Mouse (Mus musculus) activated CD4-positive, CD25-positive, alpha-beta regulatory T cell, adult 4 months (primary cell): ENCODE measurements around the gene Wdr59. TPM values are rescaled to one million over a fixed set of nuclear protein-coding genes. Genes with fewer than 3 reads are reported as not detected.
A peak's percentile ranks its signal among the peaks of the same experiment; 100 is the strongest.

Experiments used
- ATAC-seq: one replicate; pipeline ENCODE4 v1.8.0; 2017
- polyA plus RNA-seq, 2 experiments: library from polyadenylated mRNA; unstranded; fragments of 100-300 nt; shearing (Covaris generic); gene quantifications; one replicate each; pipeline ENCODE4 v1.2.1; 2017

Wdr59 gene
- 1 to 10 TPM; 4.2 to 4.5 TPM for polyA plus RNA-seq

DNA sequence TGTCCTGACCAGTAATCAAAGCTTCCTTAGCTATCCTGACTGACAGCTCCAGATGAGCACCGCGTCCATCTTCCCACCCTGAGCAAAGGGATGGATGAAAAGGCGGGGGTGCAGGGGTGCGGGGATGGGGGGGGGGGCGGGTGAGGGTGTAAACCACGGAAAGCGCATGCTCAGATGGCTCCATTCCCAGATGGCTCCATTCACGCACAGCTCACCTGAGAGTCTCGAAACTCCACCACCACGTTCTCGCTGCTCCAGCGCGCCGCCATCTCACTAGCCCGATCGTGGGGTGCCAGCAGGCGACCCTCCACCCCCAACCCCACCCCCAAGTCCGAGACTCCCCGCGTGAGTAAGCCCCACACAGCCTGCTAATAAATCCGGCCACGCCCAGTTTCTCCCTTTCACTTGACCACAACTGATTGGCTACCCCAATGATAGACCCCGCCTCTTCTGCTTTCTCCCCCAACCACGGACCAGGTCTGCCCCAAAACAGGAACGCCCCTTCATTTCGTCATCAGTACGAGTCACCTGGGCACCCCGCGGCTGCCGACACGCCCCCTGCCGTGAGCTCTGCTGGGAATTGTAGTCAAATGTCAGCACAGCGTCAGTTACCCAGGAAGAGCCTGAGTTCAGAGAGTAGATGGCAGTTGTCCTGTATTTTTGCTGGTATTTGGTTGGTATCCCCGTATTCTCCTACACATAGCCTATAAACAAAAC is at the start of gene Wdr59:
Wdr59 (minus strand) TSS at position 380 of the 717 bp plus-strand sequence.
- ATAC-seq: peak; percentile 99

DNA sequence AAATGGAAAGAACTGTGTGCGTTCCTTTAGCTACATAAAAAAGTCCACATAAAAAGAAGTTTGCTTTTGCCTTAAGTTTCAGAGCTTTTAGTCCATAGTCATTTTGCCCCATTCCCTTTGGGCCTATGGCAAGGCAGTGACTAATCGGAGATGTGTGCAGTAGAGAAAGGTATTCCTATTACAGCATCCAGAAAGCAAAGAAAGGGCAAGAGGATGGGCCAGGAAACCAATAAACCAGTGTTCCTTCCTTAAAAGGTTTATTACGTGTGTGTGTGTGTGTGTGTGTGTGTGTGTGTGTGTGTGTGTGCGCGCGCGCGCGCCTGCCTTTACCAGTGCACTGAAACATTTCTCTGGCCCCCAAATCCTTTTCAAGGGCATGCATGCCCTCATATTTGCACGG is 49.8 kb upstream of the Wdr59 start:
- ATAC-seq: no peak

DNA sequence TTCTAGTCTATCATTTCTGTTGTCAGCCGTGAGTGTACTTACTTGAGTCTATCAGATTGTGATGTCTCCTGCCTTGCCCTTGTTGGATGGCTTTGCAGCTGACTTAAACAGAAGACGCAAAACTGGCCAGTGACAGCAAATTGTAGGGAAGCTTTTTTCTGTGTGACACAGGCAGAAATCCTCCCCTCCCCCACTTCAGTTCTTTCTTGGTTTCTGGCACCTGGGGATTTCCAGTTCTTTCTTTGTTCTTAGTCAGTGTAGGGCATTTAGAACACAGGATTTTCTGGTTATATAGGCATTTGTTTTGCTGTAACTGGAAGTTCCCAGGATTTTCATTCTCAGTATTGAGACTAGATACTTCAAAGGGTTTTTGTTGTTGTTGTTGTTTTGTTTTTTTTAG is 48.5 kb upstream of the Wdr59 start:
- ATAC-seq: peak; percentile 18

DNA sequence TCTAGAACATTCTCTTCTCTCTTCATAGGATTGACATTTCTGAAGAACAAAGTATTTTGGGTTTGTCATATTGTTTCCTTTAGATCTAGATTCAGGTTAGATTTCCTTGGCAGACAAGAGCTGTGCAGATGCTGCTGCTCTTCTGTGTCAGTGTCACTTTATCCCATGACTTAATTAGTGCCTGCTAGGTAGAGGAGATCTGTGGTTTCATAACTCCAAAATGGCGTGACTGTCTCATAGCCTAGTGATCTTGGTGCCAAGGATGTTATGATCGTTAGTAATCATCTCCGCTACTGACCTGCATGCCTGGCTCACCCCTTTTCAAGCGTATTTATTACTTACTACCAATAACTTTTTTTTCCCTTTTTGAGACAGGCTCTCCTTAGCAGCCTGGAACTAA is 48.0 kb upstream of the Wdr59 start:
- ATAC-seq: no peak

DNA sequence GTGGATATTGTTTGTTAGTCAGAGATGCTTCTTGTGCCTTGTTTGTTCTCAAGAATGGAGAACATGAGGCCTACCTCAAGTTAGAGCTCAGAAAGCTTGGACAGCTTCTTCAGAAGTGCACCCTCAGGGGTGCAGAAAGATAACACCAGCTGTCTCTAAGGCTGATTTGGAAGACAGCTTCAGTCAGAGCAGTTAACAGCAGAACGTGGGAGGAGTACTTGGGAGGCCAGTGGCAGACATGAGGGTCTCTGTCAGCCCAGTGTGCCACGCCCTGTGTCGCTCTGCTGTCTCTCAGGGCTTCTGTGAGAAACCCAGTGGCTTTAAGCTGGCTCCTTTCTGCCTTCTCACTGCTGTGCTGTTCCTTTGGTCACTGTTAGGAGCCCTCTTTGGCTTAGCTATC is 46.1 kb upstream of the Wdr59 start:
- no peak for ATAC-seq

DNA sequence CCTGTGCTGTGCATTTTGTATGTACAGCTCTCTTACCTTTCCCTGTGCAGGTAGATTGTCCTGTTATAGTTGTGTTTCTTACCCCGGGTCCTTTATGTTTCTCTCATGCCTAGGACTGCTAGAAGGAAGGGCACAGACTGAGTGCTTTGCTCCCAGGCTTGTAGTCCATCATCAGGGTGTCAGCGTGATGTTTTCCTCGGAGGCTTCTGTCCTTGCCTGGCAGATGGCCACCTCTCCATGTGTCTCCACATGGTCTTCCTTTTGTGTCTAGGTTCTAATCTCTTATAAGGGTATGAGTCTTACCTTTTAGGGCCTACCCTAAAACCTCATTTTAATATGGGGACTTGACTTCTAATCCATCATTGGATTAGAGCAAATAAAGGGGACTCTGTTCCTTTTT is 45.7 kb upstream of the Wdr59 start:
- no peak for ATAC-seq

DNA sequence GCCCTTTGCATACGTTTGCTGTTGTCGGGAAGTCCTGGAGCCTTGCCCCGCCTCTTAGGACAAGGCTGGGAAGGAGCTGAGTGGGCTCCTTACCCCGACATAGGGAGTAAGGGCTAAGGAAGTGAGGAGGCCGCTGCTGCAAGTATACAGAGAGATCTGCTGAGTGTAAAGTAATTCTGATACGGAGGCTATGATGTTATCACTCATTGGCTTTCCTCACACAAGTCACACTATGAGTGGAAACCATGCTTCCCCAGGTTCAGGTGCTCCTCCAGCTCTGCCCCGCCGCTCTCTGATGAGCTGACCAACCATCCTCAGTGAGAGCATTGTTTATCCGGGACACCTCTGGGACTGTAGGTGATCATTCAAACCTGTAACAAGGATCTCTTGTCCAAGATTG is 44.4 kb upstream of the Wdr59 start:
- ATAC-seq: peak; percentile 30

DNA sequence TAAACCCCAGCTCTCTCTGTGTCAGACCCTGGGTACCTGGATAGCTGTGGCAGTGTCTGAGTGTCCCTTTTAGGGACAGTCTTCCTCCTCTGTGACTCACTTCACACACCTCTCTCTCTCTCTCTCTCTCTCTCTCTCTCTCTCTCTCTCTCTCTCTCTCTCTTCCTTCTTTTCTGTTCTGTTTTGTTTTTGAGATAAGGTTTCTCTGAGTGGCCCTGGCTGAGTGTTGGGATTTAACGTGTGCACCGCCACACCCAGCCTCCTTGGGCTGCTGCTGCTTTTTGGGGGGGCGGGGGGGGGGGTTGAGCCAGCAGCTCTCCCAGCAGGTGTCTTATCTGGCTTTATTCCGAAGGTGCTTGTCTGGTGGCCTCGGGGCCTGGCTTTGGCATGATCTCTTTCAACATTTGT is 43.9 kb upstream of the Wdr59 start:
- ATAC-seq: no peak

DNA sequence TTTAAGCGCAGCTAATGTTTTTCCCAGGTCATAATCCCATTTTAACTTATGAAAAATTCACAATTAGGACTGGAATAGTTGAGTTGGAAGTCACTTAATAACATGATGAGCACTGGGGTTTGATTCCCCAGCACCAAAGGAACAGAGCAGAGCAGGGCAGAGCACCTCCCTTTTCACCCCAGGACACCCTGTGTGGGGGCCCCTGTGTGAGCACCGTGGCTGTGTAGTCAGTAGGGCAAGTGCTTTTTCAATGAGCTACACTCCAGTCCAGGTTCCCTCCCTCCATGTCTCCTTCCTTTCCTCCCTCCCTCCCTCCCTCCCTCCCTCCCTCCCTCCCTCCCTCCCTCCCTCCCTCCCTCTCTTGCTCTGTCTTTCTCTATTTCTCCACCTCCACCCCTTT is 42.2 kb upstream of the Wdr59 start:
- ATAC-seq: peak; percentile 16

DNA sequence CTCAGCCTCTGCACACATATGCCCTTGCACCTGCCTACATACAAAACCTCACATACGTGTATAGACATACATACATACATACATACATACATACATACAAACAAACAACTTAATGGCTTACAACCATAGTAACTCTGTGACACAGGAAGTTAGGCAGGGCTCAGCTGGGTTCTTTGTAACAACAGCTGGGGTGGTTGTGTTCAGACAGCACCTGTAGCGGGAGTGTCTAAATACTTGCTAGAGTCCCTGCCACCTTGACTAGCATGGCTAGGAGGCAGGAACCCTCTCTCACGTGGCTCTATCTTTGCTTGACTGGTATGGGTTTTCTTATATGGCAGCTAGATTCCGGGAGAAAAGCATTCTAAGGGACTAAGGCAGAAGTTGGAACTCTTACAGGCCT is 41.8 kb upstream of the Wdr59 start:
- ATAC-seq: peak; percentile 67

DNA sequence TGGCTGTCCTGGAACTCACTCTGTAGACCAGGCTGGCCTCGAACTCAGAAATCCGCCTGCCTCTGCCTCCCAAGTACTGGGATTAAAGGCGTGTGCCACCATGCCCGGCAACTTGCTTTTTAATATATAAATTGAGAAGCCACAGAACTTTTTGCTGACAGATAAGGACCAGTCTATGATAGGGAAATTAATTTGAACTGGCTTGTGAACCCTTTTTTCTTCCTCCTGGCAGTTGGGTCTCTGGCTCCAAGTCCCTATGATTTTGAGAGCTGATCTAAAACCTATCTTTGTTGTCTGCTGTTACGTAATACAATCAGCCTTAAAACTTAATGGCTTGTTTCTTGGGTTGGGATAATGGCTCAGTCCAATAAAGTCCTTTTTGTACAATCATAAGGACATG is 41.2 kb upstream of the Wdr59 start:
- no peak for ATAC-seq

DNA sequence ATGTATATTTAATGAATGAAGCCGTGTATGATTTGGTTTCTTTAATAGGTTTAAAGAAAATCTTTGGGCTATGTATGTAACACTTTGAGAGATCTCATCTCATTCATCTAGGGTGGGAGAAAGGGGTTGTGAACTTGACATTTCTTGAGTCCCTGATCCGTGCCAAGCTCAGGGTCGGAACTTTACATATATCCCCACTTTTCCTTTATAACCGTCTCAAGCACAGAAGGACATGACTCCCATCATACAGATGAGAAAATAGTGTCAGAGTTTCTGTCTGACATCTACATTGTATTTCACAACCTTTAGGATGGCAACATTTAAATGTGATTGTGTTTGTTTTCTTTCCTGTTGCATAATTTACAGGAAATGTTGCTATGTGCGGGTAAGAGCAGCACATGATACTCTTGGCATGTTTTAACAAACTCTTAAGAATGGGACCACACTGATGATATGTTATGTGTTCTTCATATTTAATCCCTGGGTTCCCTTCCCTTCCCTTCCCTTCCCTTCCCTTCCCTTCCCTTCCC is 40.4 kb upstream of the Wdr59 start:
- no peak for ATAC-seq

DNA sequence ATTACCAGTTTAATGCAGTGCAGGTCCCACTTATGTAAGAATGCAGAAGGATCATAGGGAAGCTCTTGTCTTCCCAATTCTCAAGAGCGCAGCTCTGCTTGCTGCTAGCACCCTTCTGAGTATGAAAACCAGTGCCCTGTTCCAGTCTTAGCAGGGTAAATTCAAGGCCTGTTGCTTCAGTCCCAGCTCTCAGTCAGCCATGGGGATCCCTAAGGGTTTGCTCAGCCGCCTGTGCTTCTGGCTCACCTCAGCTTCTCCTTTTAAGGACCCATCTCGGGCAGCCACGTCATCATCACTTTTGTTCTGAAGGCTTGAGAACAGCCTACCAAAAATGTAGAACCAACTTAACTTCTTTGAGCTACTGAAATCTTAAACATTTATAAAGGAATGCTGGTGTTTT is 39.9 kb upstream of the Wdr59 start:
- ATAC-seq: no peak

DNA sequence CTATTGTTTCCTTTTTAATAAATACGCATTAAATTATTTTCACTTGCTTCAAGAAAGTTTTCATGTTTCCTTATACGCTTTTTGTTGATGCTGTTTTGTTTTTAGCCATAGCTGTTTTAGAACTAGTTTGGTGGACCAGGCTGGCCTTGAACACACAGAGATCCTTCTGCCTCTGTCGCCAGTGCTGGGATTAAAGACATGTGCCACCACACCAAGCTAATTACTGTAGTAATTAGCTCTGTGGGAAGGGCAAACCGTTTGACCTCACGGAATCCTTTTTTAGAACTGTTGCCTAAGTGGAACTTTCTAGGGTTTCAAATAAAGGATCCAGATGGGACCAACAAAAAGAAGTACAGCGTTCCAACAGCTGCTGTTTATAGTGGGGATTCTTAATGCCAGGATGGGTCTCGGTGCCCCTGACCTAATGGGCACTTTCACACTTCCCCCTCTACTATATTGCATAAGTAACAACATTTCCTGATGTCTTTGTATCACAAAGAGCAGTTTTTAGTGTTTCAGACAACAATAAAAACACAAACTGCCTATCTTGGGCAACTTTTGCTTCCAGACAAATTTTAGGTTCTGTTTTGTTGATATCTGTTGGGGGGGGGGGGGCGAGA is 29.7 kb upstream of the Wdr59 start:
- no peak for ATAC-seq

DNA sequence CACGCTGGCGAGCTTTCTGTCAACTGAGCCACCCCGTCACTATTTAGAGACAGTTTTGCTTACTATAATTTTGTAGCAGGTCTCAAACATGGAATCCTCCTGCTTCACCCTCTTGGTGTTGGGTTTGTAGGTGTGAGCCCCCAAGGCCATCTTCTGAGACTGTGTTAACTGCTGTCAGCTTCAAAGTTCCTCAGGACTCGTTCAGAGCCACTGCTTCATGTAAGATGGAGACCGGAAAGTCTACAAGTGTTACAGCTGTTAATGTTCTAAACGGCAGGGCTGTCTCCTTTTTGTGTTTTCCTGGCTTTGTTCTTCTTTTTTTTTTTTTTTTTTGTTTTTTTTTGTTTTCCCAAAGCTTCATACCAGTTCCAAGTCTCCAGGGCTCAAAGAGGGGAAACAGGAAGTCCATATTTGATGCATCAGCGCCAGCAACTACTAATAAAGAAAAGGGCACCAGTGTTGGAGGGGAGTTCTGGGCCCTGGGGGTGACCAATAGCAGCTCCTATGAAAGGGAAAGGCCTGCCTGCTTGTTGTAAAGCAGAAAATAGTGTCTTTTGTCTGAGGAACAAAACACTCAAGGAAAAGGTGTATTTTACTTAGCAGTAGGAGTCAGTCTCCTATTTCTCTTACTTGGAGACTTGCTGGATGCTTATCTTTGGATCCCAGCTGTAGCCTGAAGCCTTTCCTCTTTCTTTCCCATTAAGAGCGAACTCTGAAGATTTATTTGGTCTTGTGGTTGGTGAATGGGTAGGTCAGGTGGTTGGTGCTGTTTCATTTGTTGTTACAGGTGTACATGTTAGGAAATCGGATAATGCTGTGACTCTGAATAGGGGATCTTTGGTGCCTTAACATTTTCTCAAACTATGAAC is 28.3 kb upstream of the Wdr59 start:
- peak; percentile 27 for ATAC-seq

DNA sequence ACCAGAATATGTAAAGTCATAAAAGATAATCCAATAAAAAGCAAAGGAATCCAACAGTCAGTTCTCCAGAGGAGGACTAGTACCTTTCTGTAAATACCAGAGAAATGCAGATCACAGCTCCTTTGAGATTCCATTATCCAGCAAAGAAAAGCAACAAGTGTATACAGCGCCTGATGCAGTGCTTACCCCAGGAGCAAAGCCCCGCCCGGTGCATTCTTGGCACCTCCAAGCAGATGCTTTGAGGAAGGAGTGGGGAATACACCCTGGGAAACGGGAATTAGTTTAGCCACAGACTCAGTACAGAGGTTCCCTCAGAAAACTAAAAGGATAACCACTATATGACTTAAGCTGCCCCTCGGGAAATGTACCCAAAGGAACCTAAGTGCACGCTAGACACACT is 26.3 kb upstream of the Wdr59 start:
- no peak for ATAC-seq

DNA sequence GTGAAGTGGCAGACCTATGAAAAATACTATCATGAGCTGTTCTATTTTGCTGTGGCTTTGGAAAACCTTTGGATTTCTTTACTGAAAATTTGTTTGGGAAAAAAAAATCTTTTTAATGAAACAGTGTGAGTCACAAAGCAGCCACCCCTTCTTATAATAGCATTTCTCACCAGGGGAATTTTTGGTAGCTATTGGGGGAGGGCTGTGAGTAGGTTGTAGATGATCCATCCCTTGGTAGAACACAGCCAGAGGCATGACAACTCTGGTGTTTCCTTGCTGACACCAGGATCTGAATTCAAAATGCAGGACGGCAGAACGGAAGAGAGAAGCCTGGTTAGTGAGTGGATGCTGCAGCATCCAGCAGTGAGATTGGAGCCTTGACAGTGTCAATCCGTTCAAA is 25.3 kb upstream of the Wdr59 start:
- ATAC-seq: no peak

DNA sequence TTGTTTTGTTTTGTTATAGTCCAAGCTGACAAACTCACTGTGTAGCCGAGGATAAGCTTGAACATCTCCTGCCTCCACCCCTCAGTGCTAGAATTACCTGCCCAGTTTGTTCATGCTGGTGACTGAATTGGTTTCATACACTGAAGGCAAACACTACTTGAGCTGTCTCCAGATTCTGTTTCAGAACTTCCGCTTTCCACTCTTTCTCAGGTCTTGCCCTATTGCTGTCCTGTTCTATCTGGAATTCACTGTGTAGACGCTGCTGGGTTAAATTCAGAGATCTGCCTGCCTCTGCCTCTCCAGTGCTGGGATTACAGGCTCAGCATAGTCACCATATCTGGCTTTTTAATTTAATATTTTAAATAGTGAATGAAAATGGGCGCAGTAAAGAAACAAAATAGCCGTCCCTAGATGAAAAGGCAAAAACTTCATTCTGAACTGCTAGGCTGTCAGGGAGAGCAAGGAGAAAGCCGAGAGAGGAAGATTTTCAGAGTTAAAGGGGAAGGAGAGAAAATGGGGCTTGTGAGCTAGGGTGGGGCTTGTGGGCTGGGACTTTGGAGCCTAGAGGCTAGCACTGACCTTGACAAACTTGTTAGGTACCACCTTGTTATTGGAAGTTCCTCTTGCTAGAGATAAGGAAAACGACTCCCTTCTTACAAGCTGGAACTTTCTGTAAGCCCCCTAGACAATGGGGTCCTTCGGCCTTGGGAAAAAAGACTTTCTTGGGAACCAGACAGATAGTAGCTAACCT is 23.7 kb upstream of the Wdr59 start:
- ATAC-seq: no peak

DNA sequence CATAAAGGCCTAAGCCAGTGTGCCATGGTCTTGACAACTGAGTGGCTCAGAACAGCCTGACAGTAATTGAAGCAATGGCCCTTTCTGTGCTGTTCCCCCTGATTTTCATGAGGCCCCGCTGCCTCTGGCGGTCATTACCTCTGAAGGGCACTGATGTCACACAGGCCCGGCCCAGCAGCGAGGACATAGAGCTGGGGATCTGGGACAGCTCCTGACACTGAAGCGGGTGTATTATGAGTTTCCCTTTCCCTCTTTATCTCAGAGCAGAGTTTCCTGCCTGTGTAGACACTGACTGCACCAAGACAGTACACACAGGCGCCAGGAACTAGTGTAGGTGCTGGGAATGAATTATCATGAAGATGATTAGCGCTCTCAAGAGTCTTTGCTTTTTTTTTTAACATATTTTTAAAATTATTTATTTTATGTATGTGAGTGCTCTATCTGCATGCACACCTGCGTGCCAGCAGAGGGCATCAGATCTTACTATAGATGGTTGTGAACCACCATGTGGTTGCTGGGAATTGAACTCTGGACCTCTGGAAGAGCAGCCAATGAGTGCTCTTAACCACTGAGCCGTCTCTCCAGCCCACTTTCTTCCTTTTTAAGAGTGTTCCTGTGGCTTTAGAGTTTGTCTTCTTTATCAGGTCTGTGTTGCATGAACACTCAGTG is 22.0 kb upstream of the Wdr59 start:
- ATAC-seq: no peak

DNA sequence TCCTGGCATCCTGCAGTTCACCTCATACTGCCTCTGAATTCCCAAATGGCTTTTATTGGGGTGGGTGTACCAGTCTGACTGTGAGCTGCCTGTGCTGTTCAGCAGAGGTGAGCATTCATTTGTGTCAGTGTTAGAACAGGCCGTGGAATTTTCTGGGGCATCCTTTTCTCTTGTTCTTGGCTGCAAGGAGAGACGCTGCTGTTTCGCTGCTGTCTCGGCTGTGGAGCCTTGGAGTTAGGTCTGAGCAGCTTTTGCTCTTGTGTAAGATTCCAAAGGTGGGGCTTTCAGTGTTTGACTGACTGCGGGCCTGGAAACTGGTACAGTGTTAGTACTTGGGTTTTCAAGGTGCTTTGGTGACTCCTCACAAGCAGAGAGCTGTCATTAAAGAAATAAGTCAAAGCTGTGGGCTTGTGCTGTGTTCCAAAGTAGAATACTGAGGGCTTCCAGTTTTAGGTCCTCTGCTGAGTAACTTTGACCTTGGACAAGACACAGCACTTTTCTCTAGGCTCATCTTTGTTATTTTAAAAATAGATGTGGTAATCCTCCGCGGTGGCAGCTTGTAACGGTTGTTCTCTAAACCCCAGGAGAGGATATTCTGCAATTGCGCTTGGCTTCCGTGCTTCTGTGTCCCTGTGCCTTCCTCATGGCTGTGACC is 17.7 kb upstream of the Wdr59 start:
- ATAC-seq: no peak

DNA sequence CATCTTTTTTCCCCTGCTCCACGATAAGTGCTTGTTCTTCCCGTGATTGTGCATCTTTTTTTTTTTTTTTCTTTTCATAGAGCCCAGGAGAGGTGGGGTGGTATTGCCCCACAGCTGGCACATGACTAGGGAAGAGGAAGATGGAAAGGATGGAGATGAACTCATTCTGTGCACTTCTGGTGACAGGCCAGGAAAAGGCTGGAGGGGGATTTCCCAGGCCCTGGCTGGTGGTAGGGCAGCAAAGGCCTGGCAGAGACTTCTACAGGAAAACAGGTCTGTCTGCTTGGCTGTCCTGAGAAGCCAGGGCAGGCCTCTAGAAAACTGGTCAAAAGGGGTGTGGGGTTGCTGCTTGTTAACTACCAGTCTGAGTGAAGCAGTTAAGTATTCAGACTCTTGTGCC is 16.3 kb upstream of the Wdr59 start:
- no peak for ATAC-seq

DNA sequence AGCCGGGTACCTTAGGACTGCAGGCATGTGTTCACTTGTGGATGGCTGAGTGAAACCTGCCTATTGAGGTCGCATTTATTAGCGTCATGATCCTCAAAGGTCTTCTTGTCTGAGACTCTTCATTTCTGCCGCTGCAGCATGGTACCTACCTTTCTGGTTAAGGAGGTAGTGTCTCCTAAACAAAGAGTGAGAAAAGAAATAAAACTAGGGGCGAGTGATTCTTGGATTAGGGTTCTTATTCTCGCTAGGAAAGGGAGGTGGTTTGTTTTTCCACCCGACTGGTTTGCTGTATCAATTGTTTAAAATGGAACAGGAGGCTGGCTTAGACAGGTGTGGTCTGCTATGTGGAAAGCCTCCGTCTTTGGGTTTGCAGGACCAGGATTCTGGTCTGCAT is 15.9 kb upstream of the Wdr59 start:
- ATAC-seq: peak; percentile 19
